Mouse (Mus musculus) stomach, embryonic 14.5 days (tissue): ENCODE results near the gene Slc35g3. TPM values are rescaled to one million over a fixed set of nuclear protein-coding genes. Genes with fewer than 3 reads are reported as not detected.
A peak's percentile ranks its signal among the peaks of the same experiment; 100 is the strongest.

Source experiments
- ATAC-seq: fragments of 200-750 bp; cut with Nextera tagmentation; 2 replicates; pipeline ENCODE4 v1.8.0; 2017; ENCODE audit warnings: low read depth, moderate TSS enrichment; ENCODE audit not compliant: insufficient number of reproducible peaks, insufficient read depth, low FRiP score
- H3K27ac ChIP-seq: fragments of 300-500 bp; sonication (generic); 2 replicates; pipeline ENCODE4 v1.5.1; 2014; ENCODE audit warnings: mild to moderate bottlenecking, low read length, moderate library complexity, mixed read lengths
- H3K27me3 ChIP-seq: fragments of 300-500 bp; sonication (generic); 2 replicates; pipeline ENCODE4 v1.6.1; 2014; ENCODE audit warnings: low read length, control low read depth, mixed read lengths; ENCODE audit not compliant: control insufficient read depth, insufficient read depth
- H3K36me3 ChIP-seq: fragments of 300-500 bp; sonication (generic); 2 replicates; pipeline ENCODE4 v1.6.1; 2014; ENCODE audit warnings: mild to moderate bottlenecking, control low read depth, low read length, moderate library complexity, mixed read lengths; ENCODE audit not compliant: control insufficient read depth, insufficient read depth
- H3K4me1 ChIP-seq: fragments of 300-500 bp; sonication (generic); 2 replicates; pipeline ENCODE4 v1.6.1; 2014; ENCODE audit warnings: low read length, control low read depth, mixed read lengths; ENCODE audit not compliant: control insufficient read depth, insufficient read depth
- H3K4me2 ChIP-seq: fragments of 300-500 bp; sonication (generic); replicated peaks from 2 replicates; pipeline ENCODE4 v1.6.1; 2014; ENCODE audit warnings: low read depth, low read length, control low read depth
- H3K4me3 ChIP-seq: fragments of 300-500 bp; sonication (generic); 2 replicates; pipeline ENCODE4 v1.5.1; 2014; ENCODE audit warnings: low read depth, low read length, control low read depth
- H3K9ac ChIP-seq: fragments of 300-500 bp; sonication (generic); replicated peaks from 2 replicates; pipeline ENCODE4 v1.6.1; 2014; ENCODE audit warnings: low read depth, mild to moderate bottlenecking, control low read depth, low read length, moderate library complexity, mixed read lengths
- H3K9me3 ChIP-seq: fragments of 300-500 bp; sonication (generic); 2 replicates; pipeline ENCODE4 v1.6.1; 2016; ENCODE audit warnings: low read depth, low read length, control low read depth; ENCODE audit not compliant: control insufficient read depth
- WGBS: fragments of 180-500 bp; shearing (Covaris S2); extraction: QIAGEN DNeasy Blood & Tissue Kit; methylation state at CpG from one replicate; pipeline ENCODE4 v1.1.7; 2014; 5-methylcytosine and 5-hydroxymethylcytosine counted together
- polyA plus RNA-seq: library from polyadenylated mRNA; unstranded; fragments of >200 nt; fragmentation: Nextera tagmentation; extraction: Ambion mirVana; gene quantifications from 2 replicates; pipeline ENCODE4 v1.2.1, GENCODE M21; 2014

The Slc35g3 gene
- not detected in 2 replicates for polyA plus RNA-seq

GRCm38 (mm10) chr11:69761868-69762267 lies at the start of gene Slc35g3:
TSS of gene Slc35g3 (minus strand) at chr11:69761968.
- Histone ChIP-seq H3K27ac (no peak within 1 kb of the TSS), H3K9me3 (no peaks in the 10 kb centered on the region), H3K4me1 (peaks cover 18% of the 10 kb centered on the region), H3K9ac (no peak within 1 kb of the TSS), H3K4me2 (no peak within 1 kb of the TSS), H3K36me3 (no peaks in the 10 kb centered on the region), H3K4me3 (no peak within 1 kb of the TSS), H3K27me3 (no peaks in the 10 kb centered on the region)
- no peak for ATAC-seq
- WGBS = 78% methylated on average over 1 of the region's 1 CpGs

GRCm38 (mm10) chr11:69810280-69810679 lies 48.5 kb upstream of the Slc35g3 start:
- ATAC-seq = no peak
- no peak overlapping the region for H3K9ac ChIP-seq
- H3K4me2 ChIP-seq = no peak overlapping the region
- no peaks in the 10 kb centered on the region for H3K4me1 ChIP-seq
- H3K27me3 ChIP-seq = 0 out of 2 replicates have a peak, but pooled peaks cover 3% of the 10 kb centered on the region
- H3K36me3 ChIP-seq = no peaks in the 10 kb centered on the region
- no peak overlapping the region for H3K4me3 ChIP-seq
- H3K9me3 ChIP-seq = no peaks in the 10 kb centered on the region; the same call in 1 of the 2 replicates
- H3K27ac ChIP-seq = no peak overlapping the region

GRCm38 (mm10) chr11:69807641-69808040 lies 45.9 kb upstream of the Slc35g3 start:
- ATAC-seq = no peak
- 73% methylated on average over 2 of the region's 2 CpGs for whole genome bisulfite sequencing
- no peak overlapping the region for H3K27ac ChIP-seq
- no peak overlapping the region for H3K9ac ChIP-seq
- H3K4me2 ChIP-seq = no peak overlapping the region
- H3K27me3 ChIP-seq = 0 out of 2 replicates have a peak, but pooled peaks cover 3% of the 10 kb centered on the region
- no peaks in the 10 kb centered on the region; the same call in 1 of the 2 replicates for H3K9me3 ChIP-seq
- H3K4me3 ChIP-seq = no peak overlapping the region
- no peaks in the 10 kb centered on the region for H3K36me3 ChIP-seq
- H3K4me1 ChIP-seq = peaks cover 18% of the 10 kb centered on the region

- 72% methylated on average over 4 of the region's 4 CpGs for WGBS
- peaks cover 3% of the 10 kb centered on the region; the same call in 1 of the 2 replicates for H3K27me3 ChIP-seq
- ATAC-seq = no peak
- peaks cover 29% of the 10 kb centered on the region for H3K4me1 ChIP-seq
- H3K9ac ChIP-seq = no peak overlapping the region
- H3K36me3 ChIP-seq = no peaks in the 10 kb centered on the region
- H3K9me3 ChIP-seq = no peaks in the 10 kb centered on the region; the same call in 1 of the 2 replicates
- H3K27ac ChIP-seq = no peak overlapping the region
- no peak overlapping the region for H3K4me3 ChIP-seq
- H3K4me2 ChIP-seq = no peak overlapping the region
These were observed 44.6 kb upstream of the Slc35g3 start for GRCm38 (mm10) chr11:69806378-69806777.

- H3K27me3 ChIP-seq = peaks cover 3% of the 10 kb centered on the region; the same call in 1 of the 2 replicates
- ATAC-seq = peak; percentile 48; the same call in 1 of the 2 replicates
- H3K36me3 ChIP-seq = no peaks in the 10 kb centered on the region
- H3K9me3 ChIP-seq = no peaks in the 10 kb centered on the region
- peaks cover 34% of the 10 kb centered on the region for H3K4me1 ChIP-seq
- 12% methylated on average over 29 of the region's 29 CpGs for WGBS
- peak within 1 kb of the TSS; percentile 57 for H3K4me3 ChIP-seq
- peak within 1 kb of the TSS; percentile 99 for H3K4me2 ChIP-seq
- no peak within 1 kb of the TSS; the same call in 1 of the 2 replicates for H3K9ac ChIP-seq
- H3K27ac ChIP-seq = no peak within 1 kb of the TSS; the same call in 1 of the 2 replicates
These were observed 43.5 kb upstream of the Slc35g3 start, which contains the start of gene Tmem102 for GRCm38 (mm10) chr11:69804972-69805909. TSS of gene Tmem102 (minus strand) at chr11:69805624.

GRCm38 (mm10) chr11:69804652-69804940 lies 42.8 kb upstream of the Slc35g3 start:
- Histone ChIP-seq H3K27ac (no peak overlapping the region), H3K36me3 (no peaks in the 10 kb centered on the region), H3K27me3 (peaks cover 3% of the 10 kb centered on the region; the same call in 1 of the 2 replicates), H3K4me3 (peak overlapping the region; percentile 57), H3K9me3 (no peaks in the 10 kb centered on the region), H3K4me1 (peaks cover 39% of the 10 kb centered on the region), H3K4me2 (peak overlapping the region; percentile 99), H3K9ac (no peak overlapping the region; the same call in 1 of the 2 replicates)
- 11% methylated on average over 12 of the region's 12 CpGs for WGBS
- ATAC-seq = no peak

- Histone ChIP-seq H3K27ac (peak overlapping the region; percentile 44; the same call in 1 of the 2 replicates), H3K9ac (peak overlapping the region; percentile 38; the same call in 1 of the 2 replicates), H3K36me3 (no peaks in the 10 kb centered on the region), H3K4me1 (peaks cover 45% of the 10 kb centered on the region), H3K4me3 (peak overlapping the region; percentile 57), H3K27me3 (peaks cover 3% of the 10 kb centered on the region; the same call in 1 of the 2 replicates), H3K9me3 (no peaks in the 10 kb centered on the region), H3K4me2 (peak overlapping the region; percentile 99)
- ATAC-seq = peak; percentile 50
- WGBS = 2% methylated on average over 60 of the region's 60 CpGs
These were observed 42.3 kb upstream of the Slc35g3 start for GRCm38 (mm10) chr11:69803786-69804651.

GRCm38 (mm10) chr11:69803328-69803727 lies 41.6 kb upstream of the Slc35g3 start:
- Histone ChIP-seq H3K36me3 (no peaks in the 10 kb centered on the region), H3K4me3 (peak overlapping the region; percentile 57), H3K9ac (peak overlapping the region; percentile 48; the same call in 1 of the 2 replicates), H3K4me2 (peak overlapping the region; percentile 99), H3K27me3 (peaks cover 3% of the 10 kb centered on the region; the same call in 1 of the 2 replicates), H3K4me1 (peaks cover 47% of the 10 kb centered on the region), H3K9me3 (no peaks in the 10 kb centered on the region), H3K27ac (peak overlapping the region; percentile 44; the same call in 1 of the 2 replicates)
- WGBS = 5% methylated on average over 12 of the region's 12 CpGs
- ATAC-seq = 0 out of 2 replicates have a peak, but pooled peaks have one; percentile 8
